Mouse (Mus musculus) cortical plate, adult 2 months (tissue): Measurements from ENCODE around the gene Clec2d. TPM values are rescaled to one million over a fixed set of nuclear protein-coding genes. Genes with fewer than 3 reads are reported as not detected.
"Not testable (repeated sequence)": the region's sequence is repeated elsewhere in the genome, so short reads cannot be mapped to it uniquely, and the experiment has no call there.

Experiments
- H3K27ac ChIP-seq: fragments of 200-500 bp; 2 replicates; pipeline ENCODE4 v1.5.1; 2012; ENCODE audit warnings: low read length, control low read depth, inconsistent platforms; ENCODE audit not compliant: insufficient read depth
- H3K4me1 ChIP-seq: fragments of 200-500 bp; 2 replicates; pipeline ENCODE4 v1.6.1; 2011; ENCODE audit warnings: low read length; ENCODE audit not compliant: control insufficient read depth, insufficient read depth
- H3K4me3 ChIP-seq: fragments of 200-500 bp; 2 replicates; pipeline ENCODE4 v1.5.1; 2011; ENCODE audit warnings: mild to moderate bottlenecking, low read length, control low read depth; ENCODE audit not compliant: insufficient read depth
- CTCF ChIP-seq: fragments of 200-500 bp; IDR thresholded peaks from 2 replicates; pipeline ENCODE4 v1.5.1; 2011; ENCODE audit warnings: mild to moderate bottlenecking, control low read depth, low read length; ENCODE audit not compliant: insufficient read depth; ENCODE audit errors: extremely low read depth
- POLR2A ChIP-seq: fragments of 200-500 bp; IDR thresholded peaks from 2 replicates; pipeline ENCODE4 v1.6.1; 2011; ENCODE audit warnings: mild to moderate bottlenecking, low read length, control low read depth; ENCODE audit not compliant: insufficient read depth; ENCODE audit errors: extremely low read depth
- polyA plus RNA-seq: library from polyadenylated mRNA; depleted of rRNA; stranded (reverse); fragments of >200 nt; gene quantifications from 2 replicates; pipeline ENCODE4 v1.2.3, GENCODE M21; 2012

Clec2d gene
- polyA plus RNA-seq, 1 experiment = 15.6 TPM

GRCm38 (mm10) chr6:129186457-129187199, 6.2 kb downstream of the Clec2d start:
- no peaks in the 10 kb centered on the region for H3K4me1 ChIP-seq
- H3K4me3 ChIP-seq = no peak overlapping the region
- no peak for TF ChIP-seq CTCF
- TF ChIP-seq POLR2A = no peak
- no peak overlapping the region for H3K27ac ChIP-seq

GRCm38 (mm10) chr6:129187200-129187651, 6.8 kb downstream of the Clec2d start:
- no peak overlapping the region for H3K4me3 ChIP-seq
- no peak for TF ChIP-seq POLR2A
- no peak for TF ChIP-seq CTCF
- H3K27ac ChIP-seq = no peak overlapping the region
- no peaks in the 10 kb centered on the region for H3K4me1 ChIP-seq

- not testable (repeated sequence) for H3K4me3 ChIP-seq, H3K4me1 ChIP-seq
Measured at GRCm38 (mm10) chr6:129187816-129188215, 7.4 kb downstream of the Clec2d start.

GRCm38 (mm10) chr6:129193431-129193830, 13.0 kb downstream of the Clec2d start:
- Histone ChIP-seq H3K4me3 (no peak overlapping the region), H3K4me1 (no peaks in the 10 kb centered on the region), H3K27ac (no peak overlapping the region)
- TF ChIP-seq POLR2A (no peak), CTCF (no peak)

More at GRCm38 (mm10) chr6:129187816-129188215, 7.4 kb downstream of the Clec2d start:
- H3K27ac ChIP-seq = not testable (repeated sequence)

- H3K27ac ChIP-seq, H3K4me3 ChIP-seq, H3K4me1 ChIP-seq: not testable (repeated sequence)
Measured at GRCm38 (mm10) chr6:129200066-129200465, 19.7 kb downstream of the Clec2d start.

- Histone ChIP-seq H3K4me1 (no peaks in the 10 kb centered on the region), H3K4me3 (no peak overlapping the region), H3K27ac (no peak overlapping the region)
- TF ChIP-seq CTCF = no peak
- no peak for TF ChIP-seq POLR2A
Measured at GRCm38 (mm10) chr6:129202306-129202705, 21.9 kb downstream of the Clec2d start.

- TF ChIP-seq CTCF = no peak
- no peak for TF ChIP-seq POLR2A
- no peak overlapping the region for H3K4me3 ChIP-seq
- no peak overlapping the region for H3K27ac ChIP-seq
- H3K4me1 ChIP-seq = no peaks in the 10 kb centered on the region
Measured at GRCm38 (mm10) chr6:129204342-129204741, 23.9 kb downstream of the Clec2d start.

GRCm38 (mm10) chr6:129204838-129205237, 24.4 kb downstream of the Clec2d start:
- Histone ChIP-seq H3K4me3 (no peak overlapping the region), H3K27ac (no peak overlapping the region), H3K4me1 (no peaks in the 10 kb centered on the region)
- TF ChIP-seq POLR2A (no peak), CTCF (no peak)

- Histone ChIP-seq H3K4me1 (no peaks in the 10 kb centered on the region), H3K27ac (no peak overlapping the region), H3K4me3 (no peak overlapping the region)
- TF ChIP-seq CTCF = no peak
- no peak for TF ChIP-seq POLR2A
Measured at GRCm38 (mm10) chr6:129208891-129209519, 28.6 kb downstream of the Clec2d start.

- Histone ChIP-seq H3K4me3 (no peak overlapping the region), H3K4me1 (no peaks in the 10 kb centered on the region), H3K27ac (no peak overlapping the region)
- TF ChIP-seq POLR2A (no peak), CTCF (no peak)
Measured at GRCm38 (mm10) chr6:129209785-129210446, 29.5 kb downstream of the Clec2d start.
